ENCODE assay signal across 8 mouse cellular contexts in genomic region chr2:18997387-18997971, GRCm38 (mm10). TPM values are rescaled to one million over a fixed set of nuclear protein-coding genes. Genes with fewer than 3 reads are reported as not detected.
DNase-seq lines count a peak whose midpoint lies in the region; ATAC-seq and TF ChIP-seq lines count a peak whose summit lies in the region.

No protein-coding gene starts in this region.

- H3K27me3 ChIP-seq in forebrain, embryonic 14.5 days (replicated peaks; ENCODE audit: control insufficient read depth, insufficient read depth, low read length), result no peaks in the 10 kb centered on the region
- H3K27me3 ChIP-seq in hindbrain, embryonic 11.5 days (ENCODE audit: control insufficient read depth, insufficient read depth, low read length), result no peaks in the 10 kb centered on the region

- H3K36me3 ChIP-seq in forebrain, embryonic 14.5 days (ENCODE audit: control insufficient read depth, insufficient read depth, low read length), result no peaks in the 10 kb centered on the region
- H3K36me3 ChIP-seq in hindbrain, embryonic 11.5 days (ENCODE audit: control insufficient read depth, insufficient read depth, low read length), result no peaks in the 10 kb centered on the region

- intact Hi-C loops in left cerebral cortex, adult 2 months (cut with DNase I), result loop anchor here (1.0 to 10.0 kb wide), 7 partner anchors 45 to 943 kb away; partner anchors contain the start of genes Bmi1, Mllt10 and Spag6

- no peak for TF ChIP-seq CTCF in left cerebral cortex, adult 2 months (IDR thresholded peaks at IDR 0.05)

- peak overlapping the region; percentile 88 for H3K27ac ChIP-seq in forebrain, embryonic 14.5 days (ENCODE audit: low read depth, low read length)
- H3K27ac ChIP-seq in hindbrain, embryonic 11.5 days (ENCODE audit: low read depth, low read length), result peak overlapping the region; percentile 91
- peak overlapping the region; percentile 96 for H3K27ac ChIP-seq in left cerebral cortex, adult 2 months

- peak overlapping the region; percentile 77 for H3K4me3 ChIP-seq in forebrain, embryonic 14.5 days (ENCODE audit: low read depth, low read length)
- peak overlapping the region; percentile 61 for H3K4me3 ChIP-seq in hindbrain, embryonic 11.5 days (ENCODE audit: low read depth, low read length)
- peak overlapping the region; percentile 86 for H3K4me3 ChIP-seq in left cerebral cortex, adult 2 months

- ATAC-seq in forebrain, embryonic 14.5 days, result peak; percentile 68
- peak; percentile 80 for ATAC-seq in hindbrain, embryonic 11.5 days (ENCODE audit: low FRiP score)
- peak; percentile 24; the same call in 1 of the 2 replicates for ATAC-seq in megakaryocyte-erythroid progenitor cell, adult 5-6 weeks (replicated peaks; ENCODE audit: low FRiP score, low TSS enrichment, poor library complexity, severe bottlenecking)

- H3K9ac ChIP-seq in forebrain, embryonic 14.5 days (ENCODE audit: low read length), result peak overlapping the region; percentile 78
- H3K9ac ChIP-seq in hindbrain, embryonic 11.5 days (ENCODE audit: low read depth, low read length), result peak overlapping the region; percentile 80

- H3K4me2 ChIP-seq in forebrain, embryonic 14.5 days (ENCODE audit: low read length), result peak overlapping the region; percentile 98
- H3K4me2 ChIP-seq in hindbrain, embryonic 11.5 days (replicated peaks; ENCODE audit: low read depth, low read length), result peak overlapping the region; percentile 93

- H3K4me1 ChIP-seq in forebrain, embryonic 14.5 days (ENCODE audit: control insufficient read depth, insufficient read depth, low read length), result peaks cover 10% of the 10 kb centered on the region
- no peaks in the 10 kb centered on the region; the same call in 1 of the 2 replicates for H3K4me1 ChIP-seq in hindbrain, embryonic 11.5 days (replicated peaks; ENCODE audit: control insufficient read depth, insufficient read depth, low read length)

- no peaks in the 10 kb centered on the region for H3K9me3 ChIP-seq in forebrain, embryonic 14.5 days (replicated peaks; ENCODE audit: control insufficient read depth, low read length)
- H3K9me3 ChIP-seq in hindbrain, embryonic 11.5 days (ENCODE audit: control insufficient read depth, low read length), result no peaks in the 10 kb centered on the region

- under 1% methylated on average over 46 of the region's 46 CpGs for WGBS in forebrain, embryonic 14.5 days
- WGBS in hindbrain, embryonic 11.5 days, result under 1% methylated on average over 44 of the region's 46 CpGs

- peak; percentile 57 to 67 for DNase-seq in cerebellum, adult 18-20 months
- DNase-seq in cerebellum, adult 9-11 months, result no peak
- peak; percentile 30 to 38 for DNase-seq in adrenal gland, postnatal 4 days (ENCODE audit: low spot score in 2 of 2)
- DNase-seq in forebrain, embryonic 14.5 days (ENCODE audit: low spot score), result peak; percentile 67
- no peak for DNase-seq in hindbrain, embryonic 11.5 days (ENCODE audit: low spot score)
- DNase-seq in left cerebral cortex, adult 2 months (ENCODE audit: extremely low spot score in 1 of 2, low spot score in 2 of 2), result peak; percentile 46 to 54
- DNase-seq in right cerebral cortex, postnatal 4 days, result peak; percentile 60

RNA-seq across cellular contexts. Expression of gene Pip4k2a, which starts 0.4 kb away (rescaled TPM):
- 10 to 100 TPM; 23.8 to 25.1 TPM for total RNA-seq in adrenal gland, postnatal 4 days (2021)
- 11.0 and 12.1 TPM in 2 replicates for polyA plus RNA-seq in forebrain, embryonic 14.5 days (2014; fragmentation: Nextera tagmentation; extraction: Ambion mirVana)
- polyA plus RNA-seq in hindbrain, embryonic 11.5 days (2014; fragmentation: Nextera tagmentation; extraction: Ambion mirVana), result 10.8 and 11.4 TPM in 2 replicates
- total RNA-seq in left cerebral cortex, adult 2 months (2021), result 10 to 100 TPM; 49.3 to 50.1 TPM
- 53.7 and 56.7 TPM in 2 replicates for total RNA-seq in megakaryocyte-erythroid progenitor cell, adult 5-6 weeks (2014; fragmentation: Nextera tagmentation)
- total RNA-seq in megakaryocyte-erythroid progenitor cell, adult 5-6 weeks (2017), result 28.7 and 29.0 TPM in 2 replicates

RNA-seq across cellular contexts. Expression of gene 4930426L09Rik, which starts 0.7 kb away (rescaled TPM):
- 1 to 10 TPM; 1.1 to 1.4 TPM for total RNA-seq in adrenal gland, postnatal 4 days (2021)
- polyA plus RNA-seq in forebrain, embryonic 14.5 days (2014; fragmentation: Nextera tagmentation; extraction: Ambion mirVana), result 0.30 and 0.58 TPM in 2 replicates
- 0.43 and 0.49 TPM in 2 replicates for polyA plus RNA-seq in hindbrain, embryonic 11.5 days (2014; fragmentation: Nextera tagmentation; extraction: Ambion mirVana)
- 1 to 10 TPM in 1 of 2 experiments, under 1 TPM in 1; 0.63 to 1.1 TPM for total RNA-seq in left cerebral cortex, adult 2 months (2021)
- total RNA-seq in megakaryocyte-erythroid progenitor cell, adult 5-6 weeks (2014; fragmentation: Nextera tagmentation), result 1.7 and 2.0 TPM in 2 replicates
- total RNA-seq in megakaryocyte-erythroid progenitor cell, adult 5-6 weeks (2017), result not detected in 2 replicates

Comparison
In these comparisons a context has a peak if more than half of its experiments do, and no peak if none do; other contexts are left out.
1. DNase-seq: peak in cerebellum, adult 18-20 months (2 of 2), adrenal gland, postnatal 4 days (2 of 2), forebrain, embryonic 14.5 days (single experiment), left cerebral cortex, adult 2 months (2 of 2) and right cerebral cortex, postnatal 4 days (single experiment); none in cerebellum, adult 9-11 months (single experiment) and hindbrain, embryonic 11.5 days (single experiment).
2. ATAC-seq: peak in every context shown above with its lines; median percentile 80 in hindbrain, embryonic 11.5 days; 68 in forebrain, embryonic 14.5 days; 24 in megakaryocyte-erythroid progenitor cell, adult 5-6 weeks.
3. Peak in every context shown above with its lines, with median percentiles within 50 percentile points of each other: H3K27ac ChIP-seq and H3K4me3 ChIP-seq.